Mouse (Mus musculus) brain, embryonic 14.5 days (tissue): Measurements from ENCODE around the gene Artn.

ENCODE experiments used
- CTCF ChIP-seq: fragments of 200-500 bp; IDR thresholded peaks from 2 replicates; pipeline ENCODE4 v1.5.1; 2012; ENCODE audit warnings: inconsistent platforms, mild to moderate bottlenecking, moderate library complexity, borderline replicate concordance; ENCODE audit not compliant: insufficient read depth, insufficient read length; ENCODE audit errors: extremely low read depth
- POLR2A ChIP-seq: fragments of 200-500 bp; IDR thresholded peaks from 2 replicates; pipeline ENCODE4 v1.6.1; 2012; ENCODE audit warnings: mild to moderate bottlenecking, inconsistent platforms, borderline replicate concordance; ENCODE audit not compliant: poor library complexity, insufficient read depth, insufficient read length, severe bottlenecking; ENCODE audit errors: extremely low read depth

DNA sequence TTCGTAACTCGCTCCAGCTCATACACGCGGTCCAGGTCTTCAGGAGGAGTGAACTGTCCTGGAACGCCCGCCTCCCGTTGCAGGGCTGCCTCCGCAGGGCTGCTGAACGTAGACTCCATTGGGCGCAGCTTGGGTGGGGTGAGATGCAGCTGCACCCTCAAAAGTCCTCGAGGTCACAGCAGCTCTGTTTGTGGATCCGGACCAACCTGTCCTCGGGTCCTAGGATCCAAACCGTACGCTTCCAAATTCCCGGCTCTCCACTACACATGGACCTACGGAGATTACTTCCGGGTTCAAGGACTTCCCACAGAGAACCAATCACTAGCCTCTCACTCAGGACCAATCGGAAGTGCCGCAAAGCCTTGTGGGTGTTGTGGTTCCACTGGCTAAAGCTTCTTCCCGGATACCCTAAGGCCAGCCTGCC is 37.8 kb downstream of the Artn start, which contains the start of gene Dph2:
- no peak for TF ChIP-seq CTCF
- TF ChIP-seq POLR2A: no peak
